Mouse (Mus musculus): ENCODE data around the gene Ifnl2.

Gene Ifnl2

GRCm38 (mm10) chr7:28490410-28490809 lies 19.8 kb downstream of the Ifnl2 start:
- peak; percentile 82 for DNase-seq

- peak; percentile 22 to 45 for DNase-seq
These were observed 22.2 kb downstream of the Ifnl2 start for GRCm38 (mm10) chr7:28488030-28488491.

GRCm38 (mm10) chr7:28484192-28484591 lies 26.1 kb downstream of the Ifnl2 start:
- DNase-seq: no peak

- no peak for DNase-seq
These were observed 27.4 kb downstream of the Ifnl2 start for GRCm38 (mm10) chr7:28482854-28483253.

GRCm38 (mm10) chr7:28478854-28479253 lies 31.4 kb downstream of the Ifnl2 start:
- DNase-seq: no peak

GRCm38 (mm10) chr7:28477363-28477762 lies 32.9 kb downstream of the Ifnl2 start:
- no peak for DNase-seq

GRCm38 (mm10) chr7:28476191-28476590 lies 34.1 kb downstream of the Ifnl2 start:
- no peak for DNase-seq

GRCm38 (mm10) chr7:28467213-28467751 lies 43.0 kb downstream of the Ifnl2 start:
- no peak for DNase-seq

GRCm38 (mm10) chr7:28466721-28467212 lies 43.5 kb downstream of the Ifnl2 start:
- no peak for DNase-seq

GRCm38 (mm10) chr7:28464416-28465212 lies 45.6 kb downstream of the Ifnl2 start:
- peak; percentile 88 to 97 for DNase-seq

GRCm38 (mm10) chr7:28462769-28463168 lies 47.5 kb downstream of the Ifnl2 start:
- DNase-seq: no peak

GRCm38 (mm10) chr7:28460361-28460760 lies 49.9 kb downstream of the Ifnl2 start:
- no peak for DNase-seq
